Mouse (Mus musculus): ENCODE results near the gene Txn1. TPM values are rescaled to one million over a fixed set of nuclear protein-coding genes. Genes with fewer than 3 reads are reported as not detected.

Txn1 gene
- total RNA-seq, 2 experiments from 2014 or later = 161 to 178 TPM

GRCm38 (mm10) chr4:57904211-57904610, 52.0 kb downstream of the Txn1 start:
- intact Hi-C loops (cut with DNase I) = loop anchor here (1.0 to 10.0 kb wide), 3 partner anchors 233 to 532 kb away; no protein-coding TSS in a partner anchor
- peak; percentile 76 to 84 for DNase-seq

GRCm38 (mm10) chr4:57902619-57903018, 53.6 kb downstream of the Txn1 start:
- no peak for DNase-seq
- intact Hi-C loops (cut with DNase I) = loop anchor here (5.0 to 10.0 kb wide), 2 partner anchors 352 to 530 kb away; no protein-coding TSS in a partner anchor

- DNase-seq = peak; percentile 46 to 62
- intact Hi-C loops (cut with DNase I) = loop anchor here (1.0 to 10.0 kb wide), 3 partner anchors 178 to 529 kb away; no protein-coding TSS in a partner anchor
These were observed 55.0 kb downstream of the Txn1 start for GRCm38 (mm10) chr4:57901210-57901609.

- DNase-seq = no peak
- intact Hi-C loops (cut with DNase I) = no loop called here
These were observed 59.6 kb downstream of the Txn1 start for GRCm38 (mm10) chr4:57896631-57897030.

- DNase-seq = no peak
- intact Hi-C loops (cut with DNase I) = no loop called here
These were observed 60.3 kb downstream of the Txn1 start for GRCm38 (mm10) chr4:57895902-57896301.

- intact Hi-C loops (cut with DNase I) = no loop called here
- no peak for DNase-seq
These were observed 61.1 kb downstream of the Txn1 start for GRCm38 (mm10) chr4:57895140-57895539.

Other genes with a start within 250 kb of the Txn1 start
- gene Akap2, start 238.8 kb downstream of the Txn1 start, total RNA-seq (2021) = 100 to 1,000 TPM; 127 to 141 TPM
- under 1 TPM; 0.19 to 0.20 TPM for gene D630039A03Rik, start 40.1 kb downstream of the Txn1 start, total RNA-seq (2021)
- not detected for gene Txndc8, start 52.7 kb upstream of the Txn1 start, total RNA-seq (2021)